Mouse (Mus musculus): ENCODE results near the gene 3110082I17Rik. TPM values are rescaled to one million over a fixed set of nuclear protein-coding genes. Genes with fewer than 3 reads are reported as not detected.

The 3110082I17Rik gene
- 37.2 and 38.7 TPM in 2 replicates for polyA plus RNA-seq (2015; fragmentation: Nextera tagmentation; extraction: Ambion mirVana)

DNA sequence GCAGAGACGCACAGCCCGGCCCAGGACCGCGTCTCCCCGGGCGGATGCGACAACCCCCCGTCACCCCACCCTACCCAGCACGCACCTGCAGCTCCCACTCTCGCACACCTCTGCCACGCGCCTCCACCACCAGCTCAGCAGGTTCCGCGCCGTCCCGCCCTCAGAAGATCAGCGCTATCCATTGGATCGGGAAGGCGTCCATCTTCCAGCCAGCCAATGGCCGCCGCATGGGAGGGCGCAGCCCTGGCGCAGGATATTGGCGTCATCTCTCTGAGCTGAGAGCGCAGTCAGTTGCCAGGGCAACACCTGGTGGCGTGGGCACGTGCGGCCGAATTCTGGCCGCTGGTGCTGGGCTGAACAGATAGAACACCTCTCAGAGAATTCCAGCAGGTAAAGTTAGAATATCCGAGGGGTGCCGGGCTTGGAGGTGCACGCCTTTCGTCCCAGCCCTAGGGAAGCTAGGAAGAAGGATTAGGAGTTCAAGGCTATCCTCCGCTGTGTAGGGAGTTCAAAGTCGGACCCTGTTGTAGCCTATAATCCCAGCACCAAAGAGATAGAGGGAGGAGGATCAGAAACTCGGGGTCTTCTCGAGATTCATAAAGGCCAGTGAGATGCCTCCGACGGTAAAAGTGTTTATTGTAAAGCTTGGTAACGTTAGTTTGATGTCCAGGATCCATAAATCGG is at the start of gene 3110082I17Rik:
Gene 3110082I17Rik, minus strand, starts transcription at position 144 of the 684 bp plus-strand sequence.
- ATAC-seq (ENCODE audit: insufficient read depth, low FRiP score, low read depth) = peak; percentile 96
- Histone ChIP-seq H3K9me3 (no peaks in the 10 kb centered on the region), H3K27ac (no peak within 1 kb of the TSS), H3K9ac (peak within 1 kb of the TSS; percentile 46; the same call in 1 of the 2 replicates), H3K4me2 (peak within 1 kb of the TSS; percentile 73), H3K36me3 (no peaks in the 10 kb centered on the region), H3K4me1 (peaks cover 4% of the 10 kb centered on the region; the same call in 1 of the 2 replicates), H3K4me3 (replicated peaks) (peak within 1 kb of the TSS; percentile 80), H3K27me3 (replicated peaks) (no peaks in the 10 kb centered on the region)
- WGBS = 4% methylated on average over 42 of the region's 42 CpGs

DNA sequence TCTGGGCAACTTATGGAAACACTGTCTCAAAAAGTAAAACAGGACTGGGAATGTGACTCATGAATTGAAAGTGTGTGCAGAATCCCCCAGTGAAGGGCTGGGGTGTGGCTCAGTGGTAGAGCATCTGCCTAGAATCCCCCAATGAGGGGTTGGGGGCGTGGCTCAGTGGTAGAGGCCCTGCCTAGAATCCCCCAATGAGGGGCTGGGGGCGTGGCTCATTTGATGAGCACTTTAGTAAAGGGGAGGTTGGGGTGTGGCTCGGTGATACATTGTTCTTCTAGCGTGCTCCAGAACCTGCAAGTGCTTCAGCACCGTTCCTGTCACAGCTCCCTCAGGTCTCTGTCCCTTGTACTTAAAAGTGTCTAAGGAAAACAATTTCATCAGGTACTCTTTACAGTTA is 45.9 kb upstream of the 3110082I17Rik start:
- H3K9ac ChIP-seq = no peak overlapping the region
- H3K4me3 ChIP-seq (replicated peaks) = no peak overlapping the region
- H3K27ac ChIP-seq = no peak overlapping the region
- 15% methylated on average over 5 of the region's 5 CpGs for WGBS
- ATAC-seq (ENCODE audit: insufficient read depth, low FRiP score, low read depth) = no peak
- peaks cover 9% of the 10 kb centered on the region; the same call in 1 of the 2 replicates for H3K27me3 ChIP-seq (replicated peaks)
- no peaks in the 10 kb centered on the region for H3K36me3 ChIP-seq
- no peaks in the 10 kb centered on the region for H3K9me3 ChIP-seq
- no peaks in the 10 kb centered on the region for H3K4me1 ChIP-seq
- H3K4me2 ChIP-seq = no peak overlapping the region

DNA sequence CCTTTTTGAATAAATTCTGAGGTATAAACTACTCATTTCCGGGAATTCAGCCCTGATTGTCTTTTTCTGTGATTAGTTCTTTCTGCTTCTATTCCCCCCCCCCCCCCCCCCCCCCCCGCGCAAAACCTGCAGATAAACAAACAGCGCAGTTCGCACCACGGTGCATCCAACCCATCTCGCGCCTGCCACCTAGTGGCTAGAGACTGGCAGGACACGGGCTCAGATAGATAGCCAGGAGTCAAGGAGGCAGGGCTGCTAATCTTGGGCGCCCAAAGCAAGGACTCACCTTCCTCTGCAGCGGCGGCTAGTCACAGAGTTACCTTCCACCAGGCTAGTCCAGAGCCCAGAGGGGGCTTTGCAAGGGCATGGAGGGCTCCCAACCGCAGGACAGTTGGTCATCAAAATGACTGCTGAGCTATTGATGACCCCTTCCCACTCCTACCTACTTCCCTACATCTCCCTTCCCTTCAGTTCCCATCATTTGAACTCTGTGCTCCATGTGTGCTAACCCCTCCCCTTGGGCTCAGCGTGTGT is 44.8 kb upstream of the 3110082I17Rik start:
- Histone ChIP-seq H3K4me2 (no peak overlapping the region), H3K9me3 (no peaks in the 10 kb centered on the region), H3K4me3 (replicated peaks) (no peak overlapping the region), H3K27ac (no peak overlapping the region), H3K36me3 (no peaks in the 10 kb centered on the region), H3K9ac (no peak overlapping the region), H3K27me3 (replicated peaks) (peaks cover 6% of the 10 kb centered on the region; the same call in 1 of the 2 replicates), H3K4me1 (no peaks in the 10 kb centered on the region)
- ATAC-seq (ENCODE audit: insufficient read depth, low FRiP score, low read depth) = no peak
- 6% methylated on average over 12 of the region's 14 CpGs for WGBS

GRCm38 (mm10) chr5:139502281-139502680 is 42.0 kb upstream of the 3110082I17Rik start:
- H3K27me3 ChIP-seq (replicated peaks) = peaks cover 3% of the 10 kb centered on the region; the same call in 1 of the 2 replicates
- WGBS = 79% methylated on average over 14 of the region's 14 CpGs
- no peak overlapping the region for H3K4me3 ChIP-seq (replicated peaks)
- no peaks in the 10 kb centered on the region for H3K9me3 ChIP-seq
- no peaks in the 10 kb centered on the region for H3K4me1 ChIP-seq
- no peak overlapping the region for H3K4me2 ChIP-seq
- no peak for ATAC-seq (ENCODE audit: insufficient read depth, low FRiP score, low read depth)
- no peak overlapping the region for H3K9ac ChIP-seq
- no peak overlapping the region for H3K27ac ChIP-seq
- no peaks in the 10 kb centered on the region for H3K36me3 ChIP-seq

DNA sequence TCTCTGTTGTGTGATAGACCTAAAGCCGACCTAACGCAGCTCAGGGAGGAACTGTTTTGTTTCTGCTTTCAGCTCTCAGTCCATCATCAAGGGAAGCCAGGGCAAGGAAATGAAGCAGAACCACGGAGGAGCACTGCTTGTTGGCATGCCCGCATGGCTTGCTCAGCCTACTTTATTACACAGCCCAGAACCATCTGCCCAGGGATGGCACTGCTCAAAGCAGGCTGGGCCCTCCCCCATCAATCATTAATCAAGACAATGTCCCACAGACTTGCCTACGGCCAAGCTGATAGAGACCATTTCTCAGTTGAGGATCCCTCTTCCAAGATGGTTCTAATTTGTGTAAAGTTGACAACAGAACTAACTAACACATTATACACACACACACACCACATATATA is 38.5 kb upstream of the 3110082I17Rik start:
- Histone ChIP-seq H3K9me3 (no peaks in the 10 kb centered on the region), H3K9ac (no peak overlapping the region), H3K27ac (no peak overlapping the region), H3K4me3 (replicated peaks) (no peak overlapping the region), H3K27me3 (replicated peaks) (peaks cover 8% of the 10 kb centered on the region; the same call in 1 of the 2 replicates), H3K4me1 (no peaks in the 10 kb centered on the region), H3K4me2 (no peak overlapping the region), H3K36me3 (no peaks in the 10 kb centered on the region)
- ATAC-seq (ENCODE audit: insufficient read depth, low FRiP score, low read depth) = no peak
- 41% methylated on average over 5 of the region's 5 CpGs for WGBS

DNA sequence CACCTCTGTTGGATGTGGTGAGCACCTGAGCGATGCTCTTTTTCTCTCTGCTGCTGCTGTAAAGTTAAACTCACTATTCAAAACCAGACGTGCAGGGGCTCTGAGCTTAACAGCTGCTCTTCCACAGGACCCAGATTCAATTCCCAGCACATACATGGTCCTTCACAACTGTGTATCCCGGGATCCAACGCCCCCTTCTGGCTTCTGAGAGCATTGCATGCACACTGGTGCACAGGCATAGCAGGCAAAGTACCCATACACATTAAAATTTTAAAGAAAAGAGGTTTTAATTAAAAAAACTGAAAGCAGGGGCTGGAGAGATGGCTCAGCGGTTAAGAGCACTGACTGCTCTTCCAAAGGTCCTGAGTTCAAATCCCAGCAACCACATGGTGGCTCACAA is 36.6 kb upstream of the 3110082I17Rik start:
- no peak overlapping the region for H3K4me3 ChIP-seq (replicated peaks)
- WGBS = 51% methylated on average over 5 of the region's 5 CpGs
- no peaks in the 10 kb centered on the region for H3K36me3 ChIP-seq
- no peak overlapping the region for H3K9ac ChIP-seq
- H3K27ac ChIP-seq = no peak overlapping the region
- no peak overlapping the region for H3K4me2 ChIP-seq
- H3K4me1 ChIP-seq = no peaks in the 10 kb centered on the region
- ATAC-seq (ENCODE audit: insufficient read depth, low FRiP score, low read depth) = no peak
- H3K27me3 ChIP-seq (replicated peaks) = peaks cover 13% of the 10 kb centered on the region; the same call in 1 of the 2 replicates
- H3K9me3 ChIP-seq = no peaks in the 10 kb centered on the region

DNA sequence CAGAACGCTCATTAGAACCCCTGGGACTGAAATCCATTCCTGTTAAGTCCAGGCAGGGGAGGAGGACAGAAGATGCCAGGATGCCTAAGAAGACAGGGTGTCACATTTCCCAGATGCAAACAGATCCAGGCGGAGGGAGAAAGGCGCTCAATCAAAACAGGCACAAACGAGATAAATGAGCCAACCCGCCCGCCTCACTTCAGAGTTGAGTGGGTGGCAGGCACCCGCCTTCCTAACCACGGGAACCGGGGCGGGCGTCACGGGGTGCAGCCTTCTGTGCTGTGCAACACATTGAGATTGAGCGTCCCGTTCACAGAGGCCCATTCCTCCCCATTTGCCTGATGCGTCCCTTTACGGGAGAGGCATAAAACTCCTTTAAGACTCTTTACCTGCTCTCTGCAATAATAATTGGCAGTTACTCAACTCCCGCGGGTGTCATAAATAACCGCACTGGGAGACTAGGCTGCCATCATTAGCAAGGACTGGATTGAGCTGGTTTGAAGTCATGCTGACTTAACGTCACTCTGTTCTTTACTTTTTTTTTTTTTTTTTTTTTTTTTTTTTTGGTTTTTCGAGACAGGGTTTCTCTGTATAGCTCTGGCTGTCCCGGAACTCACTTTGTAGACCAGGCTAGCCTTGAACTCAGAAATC is 34.8 kb upstream of the 3110082I17Rik start:
- H3K27me3 ChIP-seq (replicated peaks) = peaks cover 13% of the 10 kb centered on the region; the same call in 1 of the 2 replicates
- ATAC-seq (ENCODE audit: insufficient read depth, low FRiP score, low read depth) = no peak
- H3K9ac ChIP-seq = no peak overlapping the region
- no peak overlapping the region for H3K4me3 ChIP-seq (replicated peaks)
- H3K9me3 ChIP-seq = no peaks in the 10 kb centered on the region
- no peaks in the 10 kb centered on the region for H3K36me3 ChIP-seq
- H3K27ac ChIP-seq = no peak overlapping the region
- H3K4me2 ChIP-seq = no peak overlapping the region
- 32% methylated on average over 22 of the region's 22 CpGs for WGBS
- H3K4me1 ChIP-seq = no peaks in the 10 kb centered on the region

- no peaks in the 10 kb centered on the region for H3K4me1 ChIP-seq
- WGBS = 56% methylated on average over 5 of the region's 5 CpGs
- no peak overlapping the region for H3K27ac ChIP-seq
- H3K36me3 ChIP-seq = no peaks in the 10 kb centered on the region
- peaks cover 13% of the 10 kb centered on the region; the same call in 1 of the 2 replicates for H3K27me3 ChIP-seq (replicated peaks)
- H3K9ac ChIP-seq = no peak overlapping the region
- H3K4me3 ChIP-seq (replicated peaks) = no peak overlapping the region
- H3K4me2 ChIP-seq = no peak overlapping the region
- H3K9me3 ChIP-seq = no peaks in the 10 kb centered on the region
- ATAC-seq (ENCODE audit: insufficient read depth, low FRiP score, low read depth) = no peak
Observed at GRCm38 (mm10) chr5:139493690-139494089, 33.4 kb upstream of the 3110082I17Rik start.

GRCm38 (mm10) chr5:139491348-139491747 is 31.0 kb upstream of the 3110082I17Rik start:
- Histone ChIP-seq H3K4me3 (replicated peaks) (no peak overlapping the region), H3K36me3 (no peaks in the 10 kb centered on the region), H3K9ac (no peak overlapping the region), H3K27ac (no peak overlapping the region), H3K4me1 (no peaks in the 10 kb centered on the region), H3K9me3 (0 out of 2 replicates have a peak, but pooled peaks cover 4% of the 10 kb centered on the region), H3K27me3 (replicated peaks) (peaks cover 13% of the 10 kb centered on the region; the same call in 1 of the 2 replicates), H3K4me2 (no peak overlapping the region)
- 63% methylated on average over 8 of the region's 8 CpGs for WGBS
- ATAC-seq (ENCODE audit: insufficient read depth, low FRiP score, low read depth) = no peak

DNA sequence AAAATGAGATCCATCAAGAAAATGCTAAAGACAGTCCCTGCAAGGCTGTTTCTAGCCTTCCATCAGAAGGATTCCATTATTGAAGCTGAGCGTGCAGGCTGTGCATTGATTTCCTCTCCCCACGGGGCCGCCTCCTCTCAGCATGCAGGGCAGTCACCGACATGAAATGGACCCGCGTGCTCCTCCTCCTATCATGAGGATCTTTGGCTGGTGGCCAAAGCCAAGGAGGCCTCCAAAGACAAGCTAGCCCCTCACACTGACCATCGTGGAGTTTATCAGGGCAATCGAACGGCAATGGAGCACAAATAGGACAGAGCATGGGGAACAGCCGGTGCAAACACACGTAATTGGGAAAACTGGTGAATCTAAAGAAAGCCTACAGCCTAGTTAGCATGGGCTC is 29.8 kb upstream of the 3110082I17Rik start:
- H3K9me3 ChIP-seq = 0 out of 2 replicates have a peak, but pooled peaks cover 4% of the 10 kb centered on the region
- 78% methylated on average over 11 of the region's 11 CpGs for WGBS
- no peak overlapping the region for H3K4me2 ChIP-seq
- no peak overlapping the region for H3K27ac ChIP-seq
- no peak overlapping the region for H3K9ac ChIP-seq
- peaks cover 6% of the 10 kb centered on the region; the same call in 1 of the 2 replicates for H3K27me3 ChIP-seq (replicated peaks)
- H3K4me3 ChIP-seq (replicated peaks) = no peak overlapping the region
- no peak for ATAC-seq (ENCODE audit: insufficient read depth, low FRiP score, low read depth)
- H3K4me1 ChIP-seq = no peaks in the 10 kb centered on the region
- no peaks in the 10 kb centered on the region for H3K36me3 ChIP-seq

DNA sequence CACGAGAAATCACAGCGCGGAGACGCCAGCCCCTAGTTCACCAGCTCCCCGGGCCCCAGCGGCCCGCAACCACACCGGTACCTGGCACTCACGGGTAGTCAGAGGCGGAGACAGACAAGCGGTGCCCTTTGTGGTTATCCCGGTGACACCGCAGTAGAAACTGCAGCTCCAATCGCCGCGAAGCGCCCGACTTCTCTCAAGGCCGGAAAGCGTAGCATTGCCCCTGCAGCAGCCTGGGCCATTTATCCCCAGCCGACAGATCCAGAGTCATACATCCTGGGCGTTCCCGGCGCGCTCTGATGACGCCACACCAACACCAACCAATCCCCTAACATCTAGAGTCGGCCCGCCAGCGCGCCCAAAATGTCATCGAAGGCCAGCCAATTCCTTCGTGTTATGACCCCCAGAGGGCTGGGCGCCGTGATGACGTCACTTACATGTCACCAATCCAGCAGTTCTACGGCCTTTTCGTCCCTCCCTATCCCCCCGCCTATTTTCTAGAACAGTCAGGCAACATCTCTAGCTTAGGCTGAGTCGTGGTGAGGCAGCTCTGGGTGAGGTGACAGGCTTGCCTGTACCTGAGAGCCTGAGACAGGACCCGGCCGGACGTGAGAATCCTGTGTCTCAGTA is 24.0 kb upstream of the 3110082I17Rik start, which contains the start of gene Zfand2a:
Gene Zfand2a, minus strand, starts transcription at position 365 of the 630 bp plus-strand sequence.
- peak; percentile 96 for ATAC-seq (ENCODE audit: insufficient read depth, low FRiP score, low read depth)
- peak within 1 kb of the TSS; percentile 86 for H3K4me2 ChIP-seq
- under 1% methylated on average over 42 of the region's 42 CpGs for WGBS
- peak within 1 kb of the TSS; percentile 86 for H3K9ac ChIP-seq
- H3K27ac ChIP-seq = peak within 1 kb of the TSS; percentile 87
- H3K4me1 ChIP-seq = peaks cover 14% of the 10 kb centered on the region; the same call in 1 of the 2 replicates
- H3K27me3 ChIP-seq (replicated peaks) = no peaks in the 10 kb centered on the region
- H3K9me3 ChIP-seq = 0 out of 2 replicates have a peak, but pooled peaks cover 4% of the 10 kb centered on the region
- peak within 1 kb of the TSS; percentile 99 for H3K4me3 ChIP-seq (replicated peaks)
- peaks cover 12% of the 10 kb centered on the region for H3K36me3 ChIP-seq

Data from stomach, embryonic 15.5 days (tissue).